Mouse (Mus musculus): Measurements from ENCODE around the gene Trim3.

Trim3 gene

DNA sequence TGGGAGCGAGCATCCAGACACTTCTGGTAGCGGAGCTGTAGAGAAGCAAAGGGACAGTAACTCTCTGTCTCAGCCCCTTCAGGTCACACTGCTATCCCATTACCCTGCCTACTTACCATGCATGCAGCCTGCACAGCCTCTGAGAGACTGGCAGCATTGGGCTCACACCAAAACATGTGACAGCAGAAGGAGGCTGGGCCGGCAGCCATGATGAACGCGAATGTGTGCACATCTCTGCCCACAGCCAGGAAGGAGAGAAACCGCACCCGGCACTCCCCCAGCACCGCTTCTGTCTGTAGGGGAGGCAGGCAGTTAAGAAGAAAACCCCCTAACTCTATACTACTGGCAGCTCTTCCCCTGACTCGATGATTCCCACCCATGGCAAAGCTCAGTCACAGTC, 74.4 kb downstream of the Trim3 start:
- DNase-seq (ENCODE audit: low spot score in 2 of 2): peak in 1 of 2 experiments; percentile 53

DNA sequence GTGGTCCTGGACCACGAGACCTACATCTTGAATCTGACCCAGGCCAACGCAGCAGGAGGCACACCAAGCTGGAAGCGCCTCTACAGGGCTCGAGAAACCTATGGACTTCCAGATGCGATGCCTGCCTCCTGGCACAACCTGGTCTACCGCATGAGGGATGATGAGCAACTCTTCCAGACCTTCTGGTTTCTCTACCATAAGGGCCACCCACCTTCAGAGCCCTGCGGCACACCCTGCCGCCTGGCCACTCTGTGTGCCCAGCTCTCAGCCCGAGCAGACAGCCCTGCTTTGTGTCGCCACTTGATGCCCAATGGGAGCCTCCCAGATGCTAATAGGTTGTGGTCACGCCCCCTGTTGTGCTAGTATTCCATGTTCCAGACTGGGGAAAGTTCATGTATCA, 75.7 kb downstream of the Trim3 start:
- DNase-seq (ENCODE audit: low spot score in 2 of 2): no peak

DNA sequence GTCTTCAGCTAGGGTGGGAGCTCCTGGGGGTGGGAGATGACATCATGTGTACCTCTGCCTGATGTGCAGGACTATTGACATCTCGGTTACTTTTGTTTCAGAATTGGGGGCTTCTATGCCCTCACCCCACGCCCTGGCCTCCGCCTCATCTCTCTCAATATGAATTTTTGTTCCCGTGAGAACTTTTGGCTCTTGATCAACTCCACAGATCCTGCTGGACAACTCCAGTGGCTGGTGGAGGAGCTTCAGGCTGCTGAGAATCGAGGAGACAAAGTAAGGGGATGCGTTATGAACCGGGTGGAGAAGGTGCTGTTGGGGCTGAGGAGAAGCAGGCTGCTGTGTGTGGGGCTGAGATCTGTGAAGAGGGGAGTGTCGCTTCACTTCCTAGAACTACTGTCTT, 77.0 kb downstream of the Trim3 start:
- no peak for DNase-seq (ENCODE audit: low spot score in 2 of 2)

DNA sequence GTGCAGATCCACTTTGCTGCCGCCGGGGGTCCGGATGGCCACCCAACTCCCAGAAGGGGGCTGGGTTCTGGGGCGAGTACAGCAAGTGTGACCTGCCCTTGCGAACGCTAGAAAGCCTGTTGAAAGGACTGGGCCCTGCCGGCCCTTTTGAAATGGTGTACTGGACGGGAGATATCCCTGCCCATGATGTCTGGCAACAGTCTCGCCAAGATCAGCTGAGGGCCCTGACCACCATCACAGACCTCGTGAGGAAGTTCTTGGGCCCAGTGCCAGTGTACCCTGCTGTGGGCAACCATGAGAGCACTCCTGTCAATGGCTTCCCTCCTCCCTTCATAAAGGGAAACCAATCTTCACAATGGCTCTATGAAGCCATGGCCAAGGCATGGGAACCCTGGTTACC, 77.8 kb downstream of the Trim3 start:
- DNase-seq (ENCODE audit: low spot score in 2 of 2): peak in 1 of 2 experiments; percentile 23

All from frontal cortex, postnatal 14 days (tissue).